Mouse (Mus musculus): Measurements from ENCODE around the gene Ube2g1.

DNA sequence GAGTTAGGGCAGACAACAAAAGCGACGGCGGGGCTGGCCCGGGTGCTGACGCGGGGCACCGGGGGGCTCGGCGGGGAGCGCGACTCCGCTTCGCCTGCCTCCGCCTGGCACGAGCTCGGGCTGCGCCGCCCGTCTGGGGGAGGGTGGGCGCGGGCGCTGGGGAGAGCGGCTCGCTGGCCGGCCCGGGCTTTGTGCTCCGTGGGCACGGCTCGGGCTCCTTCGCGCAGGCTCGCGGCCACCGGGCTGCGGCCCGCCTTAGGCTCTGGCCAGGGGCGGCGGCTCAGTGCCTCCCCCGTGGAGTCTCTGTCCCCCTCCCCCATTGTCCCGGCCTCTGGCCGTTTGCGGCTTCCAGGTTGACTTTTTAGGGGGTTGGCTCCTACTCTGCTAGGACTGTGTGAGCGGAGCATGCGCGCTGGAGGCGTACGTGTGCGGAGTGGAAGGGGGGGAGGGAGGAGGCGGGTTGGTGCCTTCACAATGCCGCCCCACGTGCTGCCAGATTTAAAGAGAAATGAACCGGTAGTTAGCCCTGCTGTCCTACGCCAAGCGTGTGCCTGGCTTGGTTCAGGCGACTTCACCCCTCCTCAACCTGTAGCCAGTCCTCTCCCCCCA, 1.1 kb downstream of the Ube2g1 start:
- no peak for TF ChIP-seq CTCF (IDR thresholded peaks at IDR 0.05; ENCODE audit: low read depth, low read length)
- peak; percentile 33 for TF ChIP-seq POLR2A (IDR thresholded peaks at IDR 0.05; ENCODE audit: insufficient read depth, low read length)

Data from ES-Bruce4 (cell line).